Mouse (Mus musculus): ENCODE results near the gene Prss12. TPM values are rescaled to one million over a fixed set of nuclear protein-coding genes. Genes with fewer than 3 reads are reported as not detected.

Prss12 gene
- polyA plus RNA-seq, 1 experiment from 2014 or later, result 19.3 TPM

- Histone ChIP-seq H3K36me3 (ENCODE audit: control insufficient read depth, insufficient read depth, low read length) (no peaks in the 10 kb centered on the region), H3K27ac (ENCODE audit: low read length) (no peak overlapping the region), H3K27me3 (ENCODE audit: control insufficient read depth, insufficient read depth, low read depth, low read length) (no peaks in the 10 kb centered on the region), H3K9ac (ENCODE audit: low read length) (no peak overlapping the region), H3K4me2 (ENCODE audit: low read depth, low read length) (no peak overlapping the region), H3K9me3 (ENCODE audit: control insufficient read depth, low read length) (no peaks in the 10 kb centered on the region), H3K4me3 (ENCODE audit: low read length) (no peak overlapping the region), H3K4me1 (replicated peaks; ENCODE audit: control insufficient read depth, insufficient read depth, low read length) (0 out of 2 replicates have a peak, but pooled peaks cover 2% of the 10 kb centered on the region)
- ATAC-seq (ENCODE audit: low read depth), result no peak
- 44% methylated on average over 5 of the region's 5 CpGs for WGBS
Observed at GRCm38 (mm10) chr3:123431951-123432674, 14.6 kb upstream of the Prss12 start.

- 57% methylated on average over 3 of the region's 3 CpGs for WGBS
- no peak overlapping the region for H3K27ac ChIP-seq (ENCODE audit: low read length)
- no peak overlapping the region for H3K4me2 ChIP-seq (ENCODE audit: low read depth, low read length)
- H3K4me1 ChIP-seq (replicated peaks; ENCODE audit: control insufficient read depth, insufficient read depth, low read length), result 0 out of 2 replicates have a peak, but pooled peaks cover 2% of the 10 kb centered on the region
- no peaks in the 10 kb centered on the region for H3K9me3 ChIP-seq (ENCODE audit: control insufficient read depth, low read length)
- ATAC-seq (ENCODE audit: low read depth), result no peak
- no peaks in the 10 kb centered on the region for H3K27me3 ChIP-seq (ENCODE audit: control insufficient read depth, insufficient read depth, low read depth, low read length)
- H3K4me3 ChIP-seq (ENCODE audit: low read length), result no peak overlapping the region
- no peaks in the 10 kb centered on the region for H3K36me3 ChIP-seq (ENCODE audit: control insufficient read depth, insufficient read depth, low read length)
- H3K9ac ChIP-seq (ENCODE audit: low read length), result no peak overlapping the region
Observed at GRCm38 (mm10) chr3:123433362-123433761, 13.4 kb upstream of the Prss12 start.

- Histone ChIP-seq H3K27me3 (ENCODE audit: control insufficient read depth, insufficient read depth, low read depth, low read length) (no peaks in the 10 kb centered on the region), H3K9ac (ENCODE audit: low read length) (no peak overlapping the region), H3K4me3 (ENCODE audit: low read length) (no peak overlapping the region), H3K9me3 (ENCODE audit: control insufficient read depth, low read length) (no peaks in the 10 kb centered on the region), H3K4me2 (ENCODE audit: low read depth, low read length) (no peak overlapping the region), H3K36me3 (ENCODE audit: control insufficient read depth, insufficient read depth, low read length) (no peaks in the 10 kb centered on the region), H3K4me1 (replicated peaks; ENCODE audit: control insufficient read depth, insufficient read depth, low read length) (no peaks in the 10 kb centered on the region), H3K27ac (ENCODE audit: low read length) (no peak overlapping the region)
- 90% methylated on average over 1 of the region's 1 CpGs for WGBS
- ATAC-seq (ENCODE audit: low read depth), result no peak
Observed at GRCm38 (mm10) chr3:123437608-123438007, 9.1 kb upstream of the Prss12 start.

GRCm38 (mm10) chr3:123440490-123440889 is 6.2 kb upstream of the Prss12 start:
- H3K4me3 ChIP-seq (ENCODE audit: low read length), result no peak overlapping the region
- no peak overlapping the region for H3K27ac ChIP-seq (ENCODE audit: low read length)
- no peaks in the 10 kb centered on the region for H3K9me3 ChIP-seq (ENCODE audit: control insufficient read depth, low read length)
- WGBS, result 72% methylated on average over 7 of the region's 7 CpGs
- no peaks in the 10 kb centered on the region for H3K36me3 ChIP-seq (ENCODE audit: control insufficient read depth, insufficient read depth, low read length)
- H3K4me1 ChIP-seq (replicated peaks; ENCODE audit: control insufficient read depth, insufficient read depth, low read length), result no peaks in the 10 kb centered on the region
- no peak overlapping the region for H3K9ac ChIP-seq (ENCODE audit: low read length)
- no peak overlapping the region for H3K4me2 ChIP-seq (ENCODE audit: low read depth, low read length)
- no peaks in the 10 kb centered on the region; the same call in none of the 2 replicates for H3K27me3 ChIP-seq (ENCODE audit: control insufficient read depth, insufficient read depth, low read depth, low read length)
- no peak for ATAC-seq (ENCODE audit: low read depth)

GRCm38 (mm10) chr3:123444466-123444865 is 2.2 kb upstream of the Prss12 start:
- no peak for ATAC-seq (ENCODE audit: low read depth)
- Histone ChIP-seq H3K27ac (ENCODE audit: low read length) (no peak overlapping the region), H3K4me2 (ENCODE audit: low read depth, low read length) (no peak overlapping the region), H3K27me3 (ENCODE audit: control insufficient read depth, insufficient read depth, low read depth, low read length) (peaks cover 9% of the 10 kb centered on the region), H3K4me1 (replicated peaks; ENCODE audit: control insufficient read depth, insufficient read depth, low read length) (peaks cover 11% of the 10 kb centered on the region; the same call in 1 of the 2 replicates), H3K9ac (ENCODE audit: low read length) (no peak overlapping the region), H3K4me3 (ENCODE audit: low read length) (no peak overlapping the region), H3K36me3 (ENCODE audit: control insufficient read depth, insufficient read depth, low read length) (no peaks in the 10 kb centered on the region), H3K9me3 (ENCODE audit: control insufficient read depth, low read length) (no peaks in the 10 kb centered on the region)
- whole genome bisulfite sequencing, result 63% methylated on average over 1 of the region's 1 CpGs

GRCm38 (mm10) chr3:123447538-123448059 is 886 bp downstream of the Prss12 start:
- Histone ChIP-seq H3K9ac (ENCODE audit: low read length) (peak overlapping the region; percentile 70), H3K4me1 (replicated peaks; ENCODE audit: control insufficient read depth, insufficient read depth, low read length) (peaks cover 11% of the 10 kb centered on the region; the same call in 1 of the 2 replicates), H3K9me3 (ENCODE audit: control insufficient read depth, low read length) (no peaks in the 10 kb centered on the region), H3K27ac (ENCODE audit: low read length) (no peak overlapping the region), H3K4me2 (ENCODE audit: low read depth, low read length) (peak overlapping the region; percentile 99), H3K36me3 (ENCODE audit: control insufficient read depth, insufficient read depth, low read length) (no peaks in the 10 kb centered on the region), H3K27me3 (ENCODE audit: control insufficient read depth, insufficient read depth, low read depth, low read length) (peaks cover 9% of the 10 kb centered on the region), H3K4me3 (ENCODE audit: low read length) (peak overlapping the region; percentile 73)
- WGBS, result 4% methylated on average over 13 of the region's 13 CpGs
- peak; percentile 22 for ATAC-seq (ENCODE audit: low read depth)

GRCm38 (mm10) chr3:123448096-123448495 is 1.4 kb downstream of the Prss12 start:
- Histone ChIP-seq H3K4me2 (ENCODE audit: low read depth, low read length) (peak overlapping the region; percentile 99), H3K4me1 (replicated peaks; ENCODE audit: control insufficient read depth, insufficient read depth, low read length) (peaks cover 11% of the 10 kb centered on the region; the same call in 1 of the 2 replicates), H3K9ac (ENCODE audit: low read length) (no peak overlapping the region), H3K4me3 (ENCODE audit: low read length) (peak overlapping the region; percentile 73), H3K36me3 (ENCODE audit: control insufficient read depth, insufficient read depth, low read length) (no peaks in the 10 kb centered on the region), H3K9me3 (ENCODE audit: control insufficient read depth, low read length) (no peaks in the 10 kb centered on the region), H3K27ac (ENCODE audit: low read length) (no peak overlapping the region), H3K27me3 (ENCODE audit: control insufficient read depth, insufficient read depth, low read depth, low read length) (peaks cover 9% of the 10 kb centered on the region)
- 6% methylated on average over 10 of the region's 10 CpGs for WGBS
- ATAC-seq (ENCODE audit: low read depth), result no peak

- no peaks in the 10 kb centered on the region for H3K9me3 ChIP-seq (ENCODE audit: control insufficient read depth, low read length)
- H3K27me3 ChIP-seq (ENCODE audit: control insufficient read depth, insufficient read depth, low read depth, low read length), result peaks cover 9% of the 10 kb centered on the region; the same call in 1 of the 2 replicates
- H3K4me3 ChIP-seq (ENCODE audit: low read length), result no peak overlapping the region
- no peak overlapping the region for H3K9ac ChIP-seq (ENCODE audit: low read length)
- 0 out of 2 replicates have a peak overlapping the region, but pooled peaks have one; percentile 55 for H3K27ac ChIP-seq (ENCODE audit: low read length)
- H3K4me1 ChIP-seq (replicated peaks; ENCODE audit: control insufficient read depth, insufficient read depth, low read length), result peaks cover 11% of the 10 kb centered on the region; the same call in 1 of the 2 replicates
- H3K4me2 ChIP-seq (ENCODE audit: low read depth, low read length), result no peak overlapping the region
- 41% methylated on average over 6 of the region's 6 CpGs for WGBS
- no peaks in the 10 kb centered on the region for H3K36me3 ChIP-seq (ENCODE audit: control insufficient read depth, insufficient read depth, low read length)
- ATAC-seq (ENCODE audit: low read depth), result peak; percentile 79
Observed at GRCm38 (mm10) chr3:123450107-123450506, 3.4 kb downstream of the Prss12 start.

- H3K4me2 ChIP-seq (ENCODE audit: low read depth, low read length), result no peak overlapping the region
- no peaks in the 10 kb centered on the region for H3K27me3 ChIP-seq (ENCODE audit: control insufficient read depth, insufficient read depth, low read depth, low read length)
- 0 out of 2 replicates have a peak, but pooled peaks cover 2% of the 10 kb centered on the region for H3K4me1 ChIP-seq (replicated peaks; ENCODE audit: control insufficient read depth, insufficient read depth, low read length)
- no peak overlapping the region for H3K9ac ChIP-seq (ENCODE audit: low read length)
- WGBS, result 51% methylated on average over 6 of the region's 6 CpGs
- ATAC-seq (ENCODE audit: low read depth), result no peak
- H3K36me3 ChIP-seq (ENCODE audit: control insufficient read depth, insufficient read depth, low read length), result no peaks in the 10 kb centered on the region
- H3K27ac ChIP-seq (ENCODE audit: low read length), result no peak overlapping the region
- no peaks in the 10 kb centered on the region for H3K9me3 ChIP-seq (ENCODE audit: control insufficient read depth, low read length)
- no peak overlapping the region for H3K4me3 ChIP-seq (ENCODE audit: low read length)
Observed at GRCm38 (mm10) chr3:123452904-123453303, 6.2 kb downstream of the Prss12 start.

Data from lung, embryonic 16.5 days (tissue).